Mouse (Mus musculus) right cerebral cortex, postnatal 4 days (tissue): ENCODE measurements around the gene Sept7.
"Not testable (repeated sequence)": the region's sequence is repeated elsewhere in the genome, so short reads cannot be mapped to it uniquely, and the experiment has no call there.

ENCODE experiments used
- DNase-seq: peaks from one replicate; pipeline ENCODE4 v3.0.0-alpha.2; 2022

Gene Sept7

GRCm38 (mm10) chr9:25252283-25252726 is at the start of gene Sept7:
TSS of gene Sept7 (plus strand) at chr9:25252439.
- DNase-seq = peak; percentile 97

GRCm38 (mm10) chr9:25208087-25208803 is 44.0 kb upstream of the Sept7 start:
- DNase-seq = no peak

- no peak for DNase-seq
Observed at GRCm38 (mm10) chr9:25212309-25213163, 39.7 kb upstream of the Sept7 start.

GRCm38 (mm10) chr9:25213164-25213557 is 39.1 kb upstream of the Sept7 start:
- no peak for DNase-seq

GRCm38 (mm10) chr9:25215411-25215810 is 36.8 kb upstream of the Sept7 start:
- DNase-seq = no peak

- DNase-seq = no peak
Observed at GRCm38 (mm10) chr9:25216210-25216609, 36.0 kb upstream of the Sept7 start.

- DNase-seq = no peak
Observed at GRCm38 (mm10) chr9:25218954-25219353, 33.3 kb upstream of the Sept7 start.

GRCm38 (mm10) chr9:25219882-25220281 is 32.4 kb upstream of the Sept7 start:
- no peak for DNase-seq

- DNase-seq = no peak
Observed at GRCm38 (mm10) chr9:25224959-25225358, 27.3 kb upstream of the Sept7 start.

- DNase-seq = no peak
Observed at GRCm38 (mm10) chr9:25229740-25230139, 22.5 kb upstream of the Sept7 start.

GRCm38 (mm10) chr9:25230213-25231039 is 21.8 kb upstream of the Sept7 start:
- no peak for DNase-seq

- DNase-seq = no peak
Observed at GRCm38 (mm10) chr9:25241065-25241464, 11.2 kb upstream of the Sept7 start.

GRCm38 (mm10) chr9:25241783-25242182 is 10.5 kb upstream of the Sept7 start:
- DNase-seq = not testable (repeated sequence)

GRCm38 (mm10) chr9:25242266-25242665 is 10.0 kb upstream of the Sept7 start:
- no peak for DNase-seq

- DNase-seq = no peak
Observed at GRCm38 (mm10) chr9:25243926-25244657, 8.1 kb upstream of the Sept7 start.

GRCm38 (mm10) chr9:25245125-25245524 is 7.1 kb upstream of the Sept7 start:
- no peak for DNase-seq

- no peak for DNase-seq
Observed at GRCm38 (mm10) chr9:25246508-25246907, 5.7 kb upstream of the Sept7 start.

GRCm38 (mm10) chr9:25251174-25251573 is 1.1 kb upstream of the Sept7 start:
- DNase-seq = no peak

- DNase-seq = peak; percentile 89
Observed at GRCm38 (mm10) chr9:25251611-25252282, 492 bp upstream of the Sept7 start.

- DNase-seq = peak; percentile 67
Observed at GRCm38 (mm10) chr9:25252759-25253477, 679 bp downstream of the Sept7 start.

GRCm38 (mm10) chr9:25253478-25253824 is 1.2 kb downstream of the Sept7 start:
- no peak for DNase-seq
